Mouse (Mus musculus) heart, postnatal 25 days (tissue): ENCODE measurements around the gene Olfr1507. TPM values are rescaled to one million over a fixed set of nuclear protein-coding genes. Genes with fewer than 3 reads are reported as not detected.

Experiments used
- DNase-seq: peaks from one replicate; pipeline ENCODE4 v3.0.0; 2022; ENCODE audit warnings: low spot score
- intact Hi-C: fragments of 180-260 bp; cut with DNase I; formaldehyde crosslinking; loops from one replicate; pipeline ENCODE4 v1.15.1; 2025
- total RNA-seq, 2 experiments: library from RNA; stranded (reverse); gene quantifications; 2 replicates each; pipeline ENCODE4 v1.2.3; 2021

Olfr1507 gene
- total RNA-seq, result not detected

DNA sequence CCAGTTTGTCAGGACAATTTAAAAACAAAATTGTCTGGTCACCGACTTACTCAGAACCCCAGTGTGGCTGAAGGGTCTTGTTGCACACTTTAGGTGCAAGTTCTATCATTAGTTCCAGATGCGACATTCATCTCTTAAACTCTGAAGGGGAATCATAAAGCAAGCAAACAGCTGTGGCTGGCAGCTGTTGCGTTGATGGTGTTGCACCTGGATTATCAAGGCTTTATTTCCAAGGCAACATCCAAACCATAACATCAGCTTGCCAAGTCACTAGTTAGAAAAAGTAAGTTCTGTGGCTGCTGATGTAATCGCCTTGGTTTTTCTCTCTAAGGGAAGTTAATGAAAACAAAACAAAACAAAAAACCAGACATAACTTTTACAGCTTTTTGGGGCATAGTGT lies at the start of gene Olfr1507:
Gene Olfr1507, minus strand, starts transcription at position 234 of the 400 bp plus-strand sequence.
- no peak for DNase-seq
- intact Hi-C loops, result no loop called here

- DNase-seq, result no peak
- intact Hi-C loops, result no loop called here
These were observed 37.8 kb upstream of the Olfr1507 start for GRCm38 (mm10) chr14:52533336-52533735.

- intact Hi-C loops, result no loop called here
- DNase-seq, result no peak
These were observed 29.4 kb upstream of the Olfr1507 start for GRCm38 (mm10) chr14:52524952-52525351.

- intact Hi-C loops, result no loop called here
- no peak for DNase-seq
These were observed 28.2 kb downstream of the Olfr1507 start, which contains the start of gene Olfr1508 for GRCm38 (mm10) chr14:52467395-52467794. TSS of gene Olfr1508 (minus strand) at chr14:52467495.

DNA sequence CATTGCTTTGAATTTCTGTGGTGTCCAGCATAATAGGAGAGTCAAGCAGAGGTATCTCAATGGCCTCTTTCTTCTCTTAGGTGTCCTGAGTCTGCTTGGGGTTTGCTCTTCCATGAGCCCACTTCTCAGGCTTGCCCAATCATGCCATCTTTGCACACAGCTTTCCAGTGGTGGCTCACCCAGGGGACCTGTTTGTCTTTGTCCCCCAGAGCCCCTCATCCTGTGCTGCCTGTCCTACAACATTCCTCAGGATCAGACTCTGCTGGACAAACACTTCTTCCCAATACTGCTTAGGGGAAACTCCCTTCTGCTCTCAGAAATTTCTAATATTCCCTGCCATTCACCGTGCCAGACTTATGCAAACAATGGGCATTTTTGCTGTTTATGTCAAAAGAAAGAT lies 29.8 kb downstream of the Olfr1507 start:
- intact Hi-C loops, result no loop called here

GRCm38 (mm10) chr14:52461928-52462327 lies 33.6 kb downstream of the Olfr1507 start:
- no peak for DNase-seq
- intact Hi-C loops, result no loop called here

More for the DNA sequence above, 29.8 kb downstream of the Olfr1507 start:
- no peak for DNase-seq

DNA sequence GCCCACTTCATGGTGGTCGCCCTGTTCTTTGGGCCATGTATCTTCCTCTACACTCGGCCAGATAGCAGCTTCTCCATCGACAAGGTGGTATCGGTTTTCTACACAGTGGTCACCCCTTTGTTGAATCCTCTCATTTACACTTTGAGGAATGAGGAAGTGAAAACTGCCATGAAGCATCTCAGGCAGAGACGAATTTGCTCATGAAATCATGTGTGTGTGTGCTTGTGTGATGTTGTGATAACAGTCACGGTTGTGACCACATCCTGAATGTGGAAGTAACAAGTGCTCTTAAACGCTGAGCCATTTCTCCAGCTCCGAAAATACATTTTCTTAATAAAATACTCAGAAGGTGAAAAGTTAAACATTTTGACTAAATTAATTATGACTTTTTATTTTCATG lies 44.4 kb downstream of the Olfr1507 start:
- no peak for DNase-seq
- intact Hi-C loops, result no loop called here

DNA sequence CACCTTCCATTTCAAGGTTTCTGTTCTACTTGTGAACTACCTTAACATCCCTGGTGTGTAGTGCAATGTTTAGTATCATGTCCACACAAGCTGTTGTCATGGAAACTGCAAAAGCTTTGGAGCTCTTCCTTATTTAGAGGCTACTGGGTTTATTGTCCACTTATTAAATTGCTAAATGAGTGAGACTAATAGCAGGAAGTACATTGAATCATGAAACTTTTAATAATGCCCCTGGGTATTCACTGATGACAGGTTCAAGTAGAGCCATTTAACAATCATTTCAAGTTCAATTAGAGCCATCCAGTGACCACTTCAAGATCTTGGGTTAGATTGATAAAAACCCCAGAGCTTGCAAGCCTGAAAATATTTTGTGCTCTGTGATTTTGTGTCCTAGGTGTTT lies 52.9 kb downstream of the Olfr1507 start, which contains the start of gene Olfr1509:
Gene Olfr1509, plus strand, starts transcription at position 301 of the 400 bp plus-strand sequence.
- intact Hi-C loops, result no loop called here
- DNase-seq, result no peak

Other genes with a start within 250 kb of the Olfr1507 start
- gene Chd8, start 238.0 kb downstream of the Olfr1507 start, total RNA-seq, result 10 to 100 TPM; 34.6 to 44.8 TPM
- gene Tox4, start 216.6 kb downstream of the Olfr1507 start, total RNA-seq, result 10 to 100 TPM; 33.0 to 37.6 TPM
- gene Rab2b, start 216.2 kb downstream of the Olfr1507 start, total RNA-seq, result 1 to 10 TPM; 4.2 to 5.2 TPM
- gene Mettl3, start 190.6 kb downstream of the Olfr1507 start, total RNA-seq, result 10 to 100 TPM; 14.3 to 17.8 TPM
- gene Sall2, start 167.0 kb downstream of the Olfr1507 start, total RNA-seq, result 1 to 10 TPM; 1.4 to 1.8 TPM
- gene Olfr1513, start 139.3 kb downstream of the Olfr1507 start, total RNA-seq, result not detected
- gene Olfr1512, start 116.6 kb downstream of the Olfr1507 start, total RNA-seq, result not detected
- not detected for gene Olfr1511, start 98.4 kb downstream of the Olfr1507 start, total RNA-seq
- not detected for gene Olfr1510, start 81.4 kb downstream of the Olfr1507 start, total RNA-seq
- gene Olfr1509, start 52.8 kb downstream of the Olfr1507 start, total RNA-seq, result not detected
- gene Olfr1508, start 28.3 kb downstream of the Olfr1507 start, total RNA-seq, result not detected